Mouse (Mus musculus): ENCODE data around the gene Ercc1. TPM values are rescaled to one million over a fixed set of nuclear protein-coding genes. Genes with fewer than 3 reads are reported as not detected.

Ercc1 gene
- 10 to 100 TPM; 38.3 to 44.7 TPM for total RNA-seq (2021)
- long read RNA-seq, experiment 1, transcript Ercc1-201 (10 exons, 1,375 nt), result major isoform, 9 of 25 reads
- long read RNA-seq, experiment 1, partial matches to known transcripts, result 5 of 25 reads
- long read RNA-seq, experiment 1, other reads (novel, unspliced or antisense), result 9 of 25 reads
- long read RNA-seq, experiment 2, transcript Ercc1-201 (10 exons, 1,375 nt), result major isoform, 21 of 37 reads
- long read RNA-seq, experiment 2, partial matches to known transcripts, result 5 of 37 reads
- long read RNA-seq, experiment 2, other reads (novel, unspliced or antisense), result 9 of 37 reads

GRCm38 (mm10) chr7:19344237-19344847 lies at the start of gene Ercc1:
Gene Ercc1 (plus strand): TSS chr7:19344778.
- DNase-seq (ENCODE audit: low spot score in 2 of 2), result no peak

DNA sequence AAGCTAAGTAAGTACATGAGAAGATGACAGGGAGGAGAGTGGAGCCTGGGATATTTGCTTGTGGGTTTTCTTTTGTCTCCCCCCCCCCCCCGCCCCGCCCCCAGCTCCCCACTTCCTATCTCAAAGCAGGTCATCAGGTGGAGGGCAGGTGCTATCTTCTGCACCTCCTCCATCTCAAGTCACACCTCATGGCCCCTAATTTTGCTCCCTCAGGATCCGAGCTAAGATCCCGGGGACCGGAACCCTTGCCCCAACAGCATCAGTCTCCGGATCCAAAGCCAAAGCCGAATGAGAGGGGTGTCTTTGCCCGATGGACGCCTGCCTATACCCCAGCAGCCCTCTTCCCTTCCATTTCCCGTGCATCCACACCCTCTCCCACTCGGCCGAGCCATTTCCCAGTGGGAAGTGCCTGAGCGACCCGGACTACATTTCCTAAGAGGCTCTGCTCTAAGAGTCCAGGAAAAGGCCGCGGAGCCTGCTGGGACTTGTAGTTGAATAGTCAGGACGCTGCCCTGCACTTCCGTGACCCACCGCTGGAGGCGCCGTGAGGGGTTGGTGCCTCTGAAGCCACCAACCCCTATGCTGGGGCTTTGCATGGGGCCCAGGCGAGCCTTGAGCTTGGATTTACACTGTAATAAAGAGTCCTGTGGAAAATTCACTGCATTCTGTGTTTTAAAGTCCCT lies 48.9 kb upstream of the Ercc1 start:
- DNase-seq (ENCODE audit: low spot score in 2 of 2), result peak; percentile 94 to 97

DNA sequence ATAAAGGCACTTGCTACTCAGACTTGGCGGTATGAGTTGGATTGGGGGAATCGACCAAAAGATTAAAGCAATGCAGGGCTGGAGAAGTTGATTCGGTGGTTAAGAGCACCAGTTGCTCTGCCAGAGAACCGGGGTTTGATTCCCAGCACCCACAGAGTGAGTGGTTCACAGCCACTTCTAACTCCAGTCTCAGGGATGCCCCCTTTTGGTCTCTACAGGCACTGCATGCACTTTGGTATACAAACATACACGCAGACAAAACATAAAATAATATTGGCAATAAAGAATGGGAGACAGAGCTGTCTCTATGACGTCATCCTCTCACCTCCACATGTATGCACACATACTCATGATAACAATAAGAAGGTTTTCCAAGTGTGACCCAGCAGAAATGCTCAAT lies 47.5 kb upstream of the Ercc1 start:
- no peak for DNase-seq (ENCODE audit: low spot score in 2 of 2)

DNA sequence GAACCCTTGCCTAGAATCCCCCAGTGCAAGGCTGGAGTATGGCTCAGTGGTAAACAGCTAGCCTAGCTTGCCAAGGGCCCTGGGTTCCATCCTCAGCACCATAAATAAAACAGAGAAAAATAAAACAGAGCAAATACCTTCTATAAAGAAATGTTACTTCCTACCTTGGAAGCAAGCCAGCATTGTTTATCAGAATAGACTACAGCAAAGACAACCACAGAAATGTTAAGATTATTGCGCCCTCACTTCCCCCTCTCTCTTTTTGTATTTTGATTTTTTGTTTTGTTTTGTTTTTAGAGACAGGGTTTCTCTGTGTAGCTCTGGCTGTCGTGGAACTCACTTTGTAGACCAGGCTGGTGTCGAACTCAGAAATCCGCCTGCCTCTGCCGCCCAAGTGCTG lies 46.8 kb upstream of the Ercc1 start:
- DNase-seq (ENCODE audit: low spot score in 2 of 2), result no peak

DNA sequence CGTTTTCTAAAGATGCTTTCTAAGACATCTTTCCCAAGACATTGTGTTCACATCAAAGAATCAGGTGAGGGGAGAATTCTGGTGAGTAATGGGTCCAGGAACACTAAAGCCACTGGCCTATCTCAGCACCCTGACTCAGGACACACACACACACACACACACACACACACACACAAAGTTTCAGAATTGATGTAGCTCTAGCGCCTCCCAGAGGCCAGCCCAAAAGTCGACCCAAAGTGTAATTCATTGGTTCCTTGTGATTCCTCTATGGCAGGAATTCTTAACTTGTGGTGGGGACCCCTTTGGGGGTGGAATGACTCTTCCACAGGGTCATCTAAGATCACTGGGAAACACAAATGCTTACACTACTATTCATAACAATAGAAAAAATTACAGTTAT lies 45.4 kb upstream of the Ercc1 start:
- DNase-seq (ENCODE audit: low spot score in 2 of 2), result peak in 1 of 2 experiments; percentile 52

DNA sequence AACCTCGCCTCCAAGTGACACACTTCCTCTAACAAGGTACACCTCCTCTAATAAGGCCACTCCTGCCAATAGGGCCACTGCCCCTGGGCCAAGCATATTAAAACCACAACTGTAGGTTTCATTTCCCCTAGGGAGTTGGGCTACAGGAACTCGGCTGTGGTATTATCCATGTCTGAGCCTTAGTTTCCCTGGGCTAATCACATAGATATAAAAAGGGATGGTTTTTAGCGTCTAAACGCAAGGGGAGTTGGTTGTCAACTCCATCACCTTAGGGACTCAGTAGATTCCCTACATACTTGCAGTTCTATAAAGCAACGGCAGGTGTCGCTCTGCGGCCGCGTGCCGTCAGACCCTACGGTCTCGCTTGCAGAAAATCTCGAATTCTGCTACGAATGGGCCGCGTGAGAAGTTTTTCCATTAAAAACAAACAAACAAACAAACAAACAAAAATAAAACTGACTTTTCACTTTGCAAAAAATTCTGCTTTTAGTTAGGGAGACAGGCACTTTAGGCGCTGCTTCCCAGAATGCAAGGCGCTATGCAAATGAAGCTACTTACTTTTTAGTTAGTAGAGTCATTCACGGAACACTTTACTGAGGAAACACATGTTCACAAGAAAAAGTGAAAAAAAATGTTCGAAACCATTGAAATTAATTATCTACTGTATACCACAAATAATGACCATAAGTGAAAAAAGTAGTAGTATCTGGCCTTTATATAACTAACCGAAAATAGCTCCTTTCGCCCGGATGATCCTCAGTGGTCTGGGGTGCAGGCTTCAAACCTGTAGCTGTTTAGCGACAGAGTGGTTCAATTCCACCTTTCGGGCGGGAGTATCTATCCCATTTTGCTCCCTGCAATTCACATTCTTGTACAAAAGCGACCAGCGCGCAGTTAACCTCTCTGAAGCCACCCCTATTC lies 43.8 kb upstream of the Ercc1 start:
- peak; percentile 81 to 86 for DNase-seq (ENCODE audit: low spot score in 2 of 2)

- DNase-seq (ENCODE audit: low spot score in 2 of 2), result no peak
Measured at GRCm38 (mm10) chr7:19301461-19302263, 42.9 kb upstream of the Ercc1 start.

DNA sequence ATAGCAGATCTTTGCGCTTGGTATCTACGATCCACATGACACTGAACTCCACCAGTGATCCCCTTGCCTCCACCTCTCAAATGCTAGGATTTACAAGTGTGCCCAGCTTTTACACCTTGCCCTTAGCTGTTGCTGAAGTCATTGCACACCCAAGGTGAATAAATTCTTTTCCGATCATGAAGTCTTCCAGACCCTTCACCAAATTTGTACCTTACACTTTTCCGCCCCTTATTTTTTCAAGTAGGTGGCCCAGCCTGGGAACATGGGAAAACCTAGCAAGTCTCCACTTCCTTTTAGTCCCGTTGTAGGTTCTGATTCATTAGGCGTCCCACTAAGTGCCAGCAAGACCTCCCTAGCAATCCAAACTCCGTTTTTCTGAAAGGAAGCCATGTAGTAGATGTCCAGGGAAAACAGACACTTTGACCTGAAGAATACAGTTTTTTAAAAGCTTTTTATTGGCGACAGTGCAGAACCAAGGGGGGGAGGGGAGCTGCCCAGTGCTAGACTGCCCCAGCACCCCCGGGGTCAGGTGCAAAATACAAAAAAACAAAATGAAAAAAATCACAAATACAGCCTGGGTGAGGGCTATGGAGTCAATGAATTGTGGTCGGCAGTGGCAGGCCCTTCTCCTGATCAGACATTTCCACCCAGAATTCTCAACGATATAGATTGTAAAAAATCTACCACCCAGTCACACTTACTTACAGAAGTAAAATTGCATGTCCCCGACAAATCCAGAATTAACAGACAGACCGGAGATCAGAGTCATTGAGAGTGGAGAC lies 42.1 kb upstream of the Ercc1 start:
- DNase-seq (ENCODE audit: low spot score in 2 of 2), result no peak

- no peak for DNase-seq (ENCODE audit: low spot score in 2 of 2)
Measured at GRCm38 (mm10) chr7:19303046-19303305, 41.6 kb upstream of the Ercc1 start.

GRCm38 (mm10) chr7:19303770-19304169 lies 40.8 kb upstream of the Ercc1 start:
- DNase-seq (ENCODE audit: low spot score in 2 of 2), result peak in 1 of 2 experiments; percentile 59

- DNase-seq (ENCODE audit: low spot score in 2 of 2), result no peak
Measured at GRCm38 (mm10) chr7:19304501-19305412, 39.8 kb upstream of the Ercc1 start.

- no peak for DNase-seq (ENCODE audit: low spot score in 2 of 2)
Measured at GRCm38 (mm10) chr7:19305413-19305735, 39.2 kb upstream of the Ercc1 start.

DNA sequence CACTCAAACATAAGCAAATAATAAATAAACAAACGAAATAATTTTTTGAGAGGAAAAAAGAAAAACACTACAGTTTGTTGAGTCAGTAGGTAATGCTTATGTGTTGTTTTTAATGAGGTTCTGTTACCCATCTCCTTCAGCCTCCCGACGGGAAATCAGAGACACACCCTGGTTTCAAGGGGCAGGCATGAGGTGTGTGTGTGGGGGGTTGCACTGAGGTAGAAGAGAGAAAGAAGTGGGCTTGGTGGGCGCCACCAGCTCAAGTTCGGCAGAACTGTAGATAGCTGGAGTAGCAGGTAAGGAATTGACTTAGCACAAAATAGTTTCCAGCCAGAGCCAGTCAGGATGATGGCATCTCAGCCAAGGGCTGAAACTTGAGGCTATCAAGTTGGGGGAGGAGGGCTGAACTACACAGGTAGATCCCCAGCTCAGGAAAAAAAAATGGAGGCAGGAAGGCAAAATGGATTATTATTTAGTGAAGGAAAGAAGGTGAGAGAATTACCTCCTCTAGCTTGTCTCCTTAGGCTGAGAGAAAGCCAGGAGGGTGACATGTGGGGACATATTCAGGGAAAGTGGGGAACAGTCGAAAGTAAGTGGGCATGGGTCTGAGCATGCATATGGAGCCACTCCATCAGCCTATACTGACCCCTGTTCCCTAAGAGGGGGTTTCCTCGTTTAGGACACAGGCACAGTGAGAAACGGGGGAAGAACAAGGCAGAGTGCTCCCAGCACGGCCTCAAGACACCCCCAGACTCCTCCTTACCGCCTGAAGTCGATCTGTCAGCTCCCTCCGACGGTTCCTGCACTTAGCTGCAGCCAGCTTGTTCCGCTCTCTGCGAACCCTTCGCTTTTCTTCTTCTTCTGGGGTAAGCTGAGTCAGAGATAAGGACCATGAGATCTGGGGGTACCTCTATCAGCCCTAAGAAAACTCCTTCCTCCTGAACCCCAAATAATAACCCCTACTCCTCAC lies 38.5 kb upstream of the Ercc1 start:
- no peak for DNase-seq (ENCODE audit: low spot score in 2 of 2)

DNA sequence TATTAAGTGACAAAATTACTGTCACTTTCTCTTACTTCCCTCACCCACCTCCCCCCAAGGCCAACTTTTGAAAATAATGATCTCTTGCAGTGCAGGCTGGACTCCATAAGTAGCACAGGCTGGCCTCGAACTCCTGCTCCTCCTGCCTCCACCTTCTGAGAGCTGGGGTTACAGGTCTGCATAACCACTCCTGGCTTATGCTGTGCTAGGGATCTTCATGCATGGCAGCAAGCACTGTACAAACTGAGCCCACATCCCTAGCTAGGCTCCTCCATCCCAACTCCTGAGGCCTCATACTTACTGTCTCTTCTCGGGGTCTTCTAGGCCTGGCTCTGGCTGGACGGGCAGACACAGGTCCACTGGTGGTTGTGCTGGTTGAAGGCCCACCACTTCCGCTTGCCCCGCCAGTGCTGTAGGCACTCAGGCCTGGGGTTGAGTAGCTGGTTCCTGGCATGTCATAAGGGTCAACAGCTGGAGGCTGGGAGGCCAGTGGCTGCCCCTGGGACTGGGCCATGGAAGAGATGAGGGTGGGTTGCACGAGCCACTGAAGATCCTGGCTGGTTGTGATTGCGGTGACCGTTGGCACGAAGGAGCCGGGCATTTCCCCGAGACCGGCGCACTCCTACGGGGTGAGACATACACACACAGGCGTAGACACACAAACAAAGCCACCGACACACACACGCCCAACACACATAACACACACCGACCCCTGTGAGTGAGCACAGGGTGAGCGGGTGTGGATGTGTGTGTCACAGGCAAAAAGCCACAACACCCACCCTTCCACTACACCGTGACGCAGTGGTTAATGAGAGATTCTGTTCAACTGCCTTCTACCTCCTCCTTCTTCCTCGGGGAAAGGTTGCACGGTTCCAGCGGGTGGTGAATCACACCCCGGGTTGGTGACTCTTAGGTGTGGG lies 37.5 kb upstream of the Ercc1 start:
- no peak for DNase-seq (ENCODE audit: low spot score in 2 of 2)

DNA sequence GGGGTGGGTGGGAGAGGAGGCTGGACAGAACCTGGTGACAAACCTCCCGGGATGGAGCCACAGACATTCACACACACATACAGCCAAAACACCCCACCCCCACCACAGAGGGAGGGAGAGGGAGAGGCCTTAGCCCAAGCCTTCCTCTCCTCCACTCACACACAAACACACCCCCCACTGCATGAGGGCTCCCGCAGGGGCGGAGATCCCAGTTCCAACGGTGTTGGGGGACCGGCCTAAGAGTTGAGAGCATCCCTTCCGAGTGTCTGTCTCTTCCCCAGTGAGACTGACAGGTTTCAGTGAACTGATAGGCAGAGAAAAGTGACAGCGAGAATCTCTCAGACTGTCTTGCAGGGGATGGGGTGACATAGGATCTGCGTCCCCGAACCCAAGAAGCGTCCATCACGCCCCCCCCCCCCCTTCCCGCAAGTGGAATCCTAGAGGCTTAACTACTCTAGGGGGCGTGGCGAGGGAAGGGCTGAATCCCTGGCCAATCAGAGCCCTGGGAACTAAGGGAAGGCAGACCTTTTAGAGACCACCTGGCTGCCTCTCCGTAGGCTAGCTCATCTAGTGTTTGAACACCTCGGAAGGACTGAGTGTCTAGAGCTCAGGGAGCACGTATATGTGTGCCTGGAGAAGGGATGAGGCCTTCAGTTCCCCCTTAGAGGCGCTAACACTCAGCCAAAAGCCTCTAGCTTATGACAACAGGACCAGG lies 36.7 kb upstream of the Ercc1 start:
- peak in 1 of 2 experiments; percentile 77 for DNase-seq (ENCODE audit: low spot score in 2 of 2)

All from layer of hippocampus, postnatal 14 days (tissue).